10 mouse cellular contexts compared by ENCODE assay signal in the genomic region with DNA sequence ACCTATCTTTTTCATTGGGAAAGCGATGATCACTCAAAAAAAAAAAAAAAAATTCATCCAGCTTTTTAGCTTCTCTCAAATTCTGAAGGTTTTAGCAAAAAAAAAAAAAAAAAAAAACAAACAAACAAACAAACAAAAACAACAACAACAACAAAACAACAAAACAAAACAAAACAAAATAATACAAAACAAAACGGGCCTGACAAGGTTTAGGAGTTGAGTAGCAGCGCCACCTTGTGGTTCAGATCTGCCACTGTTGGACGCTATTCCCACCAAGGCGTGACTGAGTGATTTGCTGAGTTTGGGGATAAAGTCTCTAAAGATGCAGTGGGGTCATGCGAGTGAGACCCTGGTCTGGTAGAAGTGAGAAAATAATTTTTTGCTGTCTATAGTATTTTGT. TPM values are rescaled to one million over a fixed set of nuclear protein-coding genes. Genes with fewer than 3 reads are reported as not detected.
DNase-seq lines count a peak whose midpoint lies in the region; ATAC-seq and TF ChIP-seq lines count a peak whose summit lies in the region.
"Had no signal": no experiment of that assay in that cellular context is flagged by ENCODE, and none has a peak within 500 bp of the region (broad histone marks: within the 10 kb centered on the region; RNA-seq: fewer than 3 reads in every experiment).

No protein-coding gene starts in this region.

- no peak for TF ChIP-seq POLR2A in bone marrow, adult 2 months (IDR thresholded peaks at IDR 0.05; ENCODE audit: borderline replicate concordance, control insufficient read depth, low read depth, low read length)
- TF ChIP-seq POLR2A in embryonic fibroblast, embryonic 13.5 days (IDR thresholded peaks at IDR 0.05; ENCODE audit: low read depth, low read length): no peak

- no peak overlapping the region for H3K9ac ChIP-seq in intestine, embryonic 14.5 days (ENCODE audit: low read length)
- H3K9ac ChIP-seq in intestine, embryonic 16.5 days (ENCODE audit: low read depth, low read length): no peak overlapping the region
- no peak overlapping the region for H3K9ac ChIP-seq in hindbrain, postnatal 0 days (replicated peaks; ENCODE audit: low read length)
- no peak overlapping the region for H3K9ac ChIP-seq in midbrain, embryonic 13.5 days (replicated peaks)
- H3K9ac ChIP-seq: embryonic facial prominence, embryonic 13.5 days had no signal

- peak; percentile 62; the same call in 1 of the 2 replicates for ATAC-seq in intestine, embryonic 14.5 days (replicated peaks; ENCODE audit: low FRiP score, low TSS enrichment, low read depth)
- no peak for ATAC-seq in intestine, embryonic 16.5 days
- peak; percentile 76; the same call in 1 of the 2 replicates for ATAC-seq in hindbrain, postnatal 0 days
- ATAC-seq in midbrain, embryonic 13.5 days: peak; percentile 74

- no peaks in the 10 kb centered on the region for H3K4me1 ChIP-seq in intestine, embryonic 14.5 days (replicated peaks; ENCODE audit: control insufficient read depth, insufficient read depth, low read length)
- H3K4me1 ChIP-seq in intestine, embryonic 16.5 days (ENCODE audit: control insufficient read depth, insufficient read depth, low read length): no peaks in the 10 kb centered on the region
- no peaks in the 10 kb centered on the region; the same call in 1 of the 2 replicates for H3K4me1 ChIP-seq in bone marrow, adult 2 months (ENCODE audit: control insufficient read depth, insufficient read depth, low read length)
- H3K4me1 ChIP-seq in embryonic fibroblast, embryonic 13.5 days (ENCODE audit: control insufficient read depth, insufficient read depth, low read length): no peaks in the 10 kb centered on the region
- H3K4me1 ChIP-seq in hindbrain, postnatal 0 days (ENCODE audit: insufficient read depth, low read length): no peaks in the 10 kb centered on the region
- H3K4me1 ChIP-seq in midbrain, embryonic 13.5 days (replicated peaks): no peaks in the 10 kb centered on the region
- H3K4me1 ChIP-seq: embryonic facial prominence, embryonic 13.5 days had no signal

- no peaks in the 10 kb centered on the region for H3K9me3 ChIP-seq in intestine, embryonic 14.5 days (ENCODE audit: control insufficient read depth, low read length)
- H3K9me3 ChIP-seq in intestine, embryonic 16.5 days (ENCODE audit: control insufficient read depth, low read length): no peaks in the 10 kb centered on the region
- H3K9me3 ChIP-seq in hindbrain, postnatal 0 days (ENCODE audit: low read length): no peaks in the 10 kb centered on the region
- no peaks in the 10 kb centered on the region for H3K9me3 ChIP-seq in midbrain, embryonic 13.5 days
- H3K9me3 ChIP-seq: embryonic facial prominence, embryonic 13.5 days had no signal

- no peak overlapping the region for H3K4me2 ChIP-seq in intestine, embryonic 14.5 days (ENCODE audit: low read length)
- H3K4me2 ChIP-seq in intestine, embryonic 16.5 days (ENCODE audit: low read depth, low read length): no peak overlapping the region
- H3K4me2 ChIP-seq in hindbrain, postnatal 0 days (ENCODE audit: low read depth, low read length): no peak overlapping the region
- H3K4me2 ChIP-seq in midbrain, embryonic 13.5 days (replicated peaks): no peak overlapping the region
- H3K4me2 ChIP-seq: embryonic facial prominence, embryonic 13.5 days had no signal

- no peaks in the 10 kb centered on the region for H3K27me3 ChIP-seq in intestine, embryonic 14.5 days (replicated peaks; ENCODE audit: control insufficient read depth, insufficient read depth, low read length)
- no peaks in the 10 kb centered on the region for H3K27me3 ChIP-seq in intestine, embryonic 16.5 days (replicated peaks; ENCODE audit: control insufficient read depth, insufficient read depth, low read length)
- no peaks in the 10 kb centered on the region for H3K27me3 ChIP-seq in hindbrain, postnatal 0 days (ENCODE audit: insufficient read depth, low read length)
- H3K27me3 ChIP-seq in midbrain, embryonic 13.5 days: no peaks in the 10 kb centered on the region
- H3K27me3 ChIP-seq: embryonic facial prominence, embryonic 13.5 days had no signal

- no peak overlapping the region for H3K27ac ChIP-seq in intestine, embryonic 14.5 days (ENCODE audit: low read depth)
- H3K27ac ChIP-seq in intestine, embryonic 16.5 days (ENCODE audit: low read length): no peak overlapping the region
- H3K27ac ChIP-seq in bone marrow, adult 2 months (ENCODE audit: control insufficient read depth, insufficient read depth, low read depth, low read length, poor library complexity): no peak overlapping the region
- no peak overlapping the region for H3K27ac ChIP-seq in embryonic fibroblast, embryonic 13.5 days (ENCODE audit: insufficient read depth, low read length)
- H3K27ac ChIP-seq in hindbrain, postnatal 0 days: no peak overlapping the region
- H3K27ac ChIP-seq in midbrain, embryonic 13.5 days: no peak overlapping the region
- H3K27ac ChIP-seq: embryonic facial prominence, embryonic 13.5 days had no signal

- no peaks in the 10 kb centered on the region for H3K36me3 ChIP-seq in intestine, embryonic 14.5 days (ENCODE audit: control insufficient read depth, insufficient read depth, low read length)
- no peaks in the 10 kb centered on the region for H3K36me3 ChIP-seq in intestine, embryonic 16.5 days (ENCODE audit: control insufficient read depth, insufficient read depth, low read length)
- H3K36me3 ChIP-seq in hindbrain, postnatal 0 days (ENCODE audit: insufficient read depth, low read length): no peaks in the 10 kb centered on the region
- H3K36me3 ChIP-seq in midbrain, embryonic 13.5 days: no peaks in the 10 kb centered on the region
- H3K36me3 ChIP-seq: embryonic facial prominence, embryonic 13.5 days had no signal

- peak; percentile 85 for TF ChIP-seq CTCF in bone marrow, adult 2 months (IDR thresholded peaks at IDR 0.05; ENCODE audit: control insufficient read depth, insufficient read depth, low read length)
- TF ChIP-seq CTCF in embryonic fibroblast, embryonic 13.5 days (IDR thresholded peaks at IDR 0.05; ENCODE audit: borderline replicate concordance, insufficient read depth, low read length): peak; percentile 75; the same call in 1 of the 2 replicates
- TF ChIP-seq CTCF in hindbrain, postnatal 0 days (IDR thresholded peaks at IDR 0.05; ENCODE audit: low read depth): peak; percentile 93

- 30% methylated on average over 6 of the region's 6 CpGs for WGBS in intestine, embryonic 14.5 days
- 29% methylated on average over 6 of the region's 6 CpGs for WGBS in intestine, embryonic 16.5 days
- WGBS in bone marrow, adult 2 months: 23% methylated on average over 6 of the region's 6 CpGs
- 24% methylated on average over 6 of the region's 6 CpGs for WGBS in hindbrain, postnatal 0 days
- 30% methylated on average over 6 of the region's 6 CpGs for WGBS in midbrain, embryonic 13.5 days

- intact Hi-C loops in left cerebral cortex, postnatal 14 days (cut with DNase I): loop anchor here (5.0 kb wide), 1 partner anchor 297 kb away; no protein-coding TSS in a partner anchor

- H3K4me3 ChIP-seq in intestine, embryonic 14.5 days (ENCODE audit: low read depth, low read length): no peak overlapping the region
- no peak overlapping the region for H3K4me3 ChIP-seq in intestine, embryonic 16.5 days (ENCODE audit: low read length)
- no peak overlapping the region for H3K4me3 ChIP-seq in bone marrow, adult 2 months (replicated peaks; ENCODE audit: control insufficient read depth, low read depth, low read length)
- no peak overlapping the region for H3K4me3 ChIP-seq in embryonic fibroblast, embryonic 13.5 days (ENCODE audit: insufficient read depth, low read length)
- H3K4me3 ChIP-seq in hindbrain, postnatal 0 days (ENCODE audit: low read length): no peak overlapping the region
- H3K4me3 ChIP-seq in midbrain, embryonic 13.5 days (replicated peaks): no peak overlapping the region
- H3K4me3 ChIP-seq: embryonic facial prominence, embryonic 13.5 days; myocyte had no signal

- peak; percentile 82 for DNase-seq in intestine, embryonic 14.5 days (ENCODE audit: low spot score)
- peak; percentile 80 for DNase-seq in hindbrain, postnatal 0 days (ENCODE audit: low spot score)
- DNase-seq in left cerebral cortex, postnatal 14 days (ENCODE audit: low spot score in 2 of 2): peak; percentile 41 to 73
- DNase-seq in spleen, postnatal 14 days (ENCODE audit: low spot score in 2 of 2): peak; percentile 9 to 32

RNA-seq across cellular contexts. Expression of a gene that starts 43.1 kb away (rescaled TPM):
- 2.1 and 2.3 TPM in 2 replicates for polyA plus RNA-seq in intestine, embryonic 14.5 days (2014; fragmentation: Nextera tagmentation; extraction: Ambion mirVana)
- 5.2 and 6.0 TPM in 2 replicates for polyA plus RNA-seq in intestine, embryonic 16.5 days (2015; fragmentation: Nextera tagmentation; extraction: Ambion mirVana)
- polyA plus RNA-seq in bone marrow, adult 2 months (2011; ENCODE audit: insufficient read depth, insufficient read length, low replicate concordance, missing spikeins): 0.90 and 2.1 TPM in 2 replicates
- polyA plus RNA-seq in embryonic fibroblast, embryonic 13.5 days (2011; ENCODE audit: insufficient read length, low read depth, missing spikeins): not detected in 2 replicates
- 0.83 and 0.94 TPM in 2 replicates for total RNA-seq in hindbrain, postnatal 0 days (2014; rRNA removed)
- polyA plus RNA-seq in hindbrain, postnatal 0 days (2015; fragmentation: Nextera tagmentation; extraction: Ambion mirVana): 0.90 and 1.0 TPM in 2 replicates
- not detected for total RNA-seq in left cerebral cortex, postnatal 14 days (2021)
- 0.11 and 0.18 TPM in 2 replicates for polyA plus RNA-seq in midbrain, embryonic 13.5 days (2015; fragmentation: Nextera tagmentation; extraction: Ambion mirVana)
- polyA plus RNA-seq: myocyte had no signal

RNA-seq across cellular contexts. Expression of a gene that starts 43.8 kb away (rescaled TPM):
- 53.4 and 54.2 TPM in 2 replicates for polyA plus RNA-seq in intestine, embryonic 14.5 days (2014; fragmentation: Nextera tagmentation; extraction: Ambion mirVana)
- polyA plus RNA-seq in intestine, embryonic 16.5 days (2015; fragmentation: Nextera tagmentation; extraction: Ambion mirVana): 47.6 and 51.3 TPM in 2 replicates
- 11.7 and 25.4 TPM in 2 replicates for polyA plus RNA-seq in bone marrow, adult 2 months (2011; ENCODE audit: insufficient read depth, insufficient read length, low replicate concordance, missing spikeins)
- polyA plus RNA-seq in embryonic fibroblast, embryonic 13.5 days (2011; ENCODE audit: insufficient read length, low read depth, missing spikeins): 75.1 and 89.4 TPM in 2 replicates
- 39.9 and 41.0 TPM in 2 replicates for total RNA-seq in hindbrain, postnatal 0 days (2014; rRNA removed)
- 84.9 and 87.7 TPM in 2 replicates for polyA plus RNA-seq in hindbrain, postnatal 0 days (2015; fragmentation: Nextera tagmentation; extraction: Ambion mirVana)
- total RNA-seq in left cerebral cortex, postnatal 14 days (2021): 10 to 100 TPM; 37.4 to 40.8 TPM
- 24.5 and 25.0 TPM in 2 replicates for polyA plus RNA-seq in midbrain, embryonic 13.5 days (2015; fragmentation: Nextera tagmentation; extraction: Ambion mirVana)

Comparison
In these comparisons a context has a peak if more than half of its experiments do, and no peak if none do; other contexts are left out.
1. DNase-seq: peak in every context shown above with its lines; median percentile 82 in intestine, embryonic 14.5 days; 80 in hindbrain, postnatal 0 days; 57 in left cerebral cortex, postnatal 14 days; 20 in spleen, postnatal 14 days.